Mouse (Mus musculus): ENCODE measurements around the gene Sgsm2.

Sgsm2 gene

DNA sequence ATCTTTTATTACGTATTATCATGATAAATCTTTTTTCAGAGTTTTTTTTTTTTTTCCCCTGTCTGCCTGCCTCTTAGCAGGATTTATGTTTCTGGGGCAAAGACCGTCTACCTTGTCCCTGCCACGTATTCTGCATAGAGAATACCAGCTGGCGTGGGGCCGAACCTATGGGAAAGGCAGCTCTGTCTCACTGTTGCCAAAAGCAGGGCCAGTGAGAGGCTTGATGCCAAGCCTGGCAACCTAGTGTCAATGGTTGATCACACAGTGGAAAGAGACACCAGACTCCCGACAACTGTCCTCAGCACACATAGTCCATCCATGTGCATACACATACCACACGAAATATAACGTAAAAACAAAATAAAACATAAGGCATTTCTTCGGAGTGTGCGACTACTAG lies 13.8 kb downstream of the Sgsm2 start:
- in situ Hi-C loops (cut with MboI, MseI), result loop anchor here (25.0 kb wide), 1 partner anchor 1004 kb away; no protein-coding TSS in a partner anchor

GRCm38 (mm10) chr11:74881979-74882378 lies 14.9 kb downstream of the Sgsm2 start:
- in situ Hi-C loops (cut with MboI, MseI), result loop anchor here (25.0 kb wide), 1 partner anchor 1005 kb away; no protein-coding TSS in a partner anchor

DNA sequence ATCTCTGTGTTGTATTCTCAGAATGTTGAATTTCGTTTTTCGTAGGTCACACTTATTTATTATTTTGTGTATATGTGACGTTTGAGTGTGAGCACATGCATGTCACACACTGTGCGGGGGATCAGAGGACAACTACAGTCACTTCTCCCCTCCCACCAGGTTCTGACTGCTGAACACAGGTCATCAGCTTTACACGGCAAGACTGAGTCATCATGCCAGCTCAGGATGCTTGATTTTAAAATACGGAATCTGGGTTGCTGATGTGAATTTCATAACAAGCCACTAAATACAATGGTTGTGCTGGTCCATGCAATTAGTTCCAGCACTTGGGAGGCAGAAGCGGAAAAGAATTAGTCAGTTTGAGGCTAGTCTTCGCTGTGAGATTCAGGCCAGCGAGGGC lies 15.9 kb downstream of the Sgsm2 start:
- in situ Hi-C loops (cut with MboI, MseI), result loop anchor here (25.0 kb wide), 1 partner anchor 1006 kb away; no protein-coding TSS in a partner anchor

DNA sequence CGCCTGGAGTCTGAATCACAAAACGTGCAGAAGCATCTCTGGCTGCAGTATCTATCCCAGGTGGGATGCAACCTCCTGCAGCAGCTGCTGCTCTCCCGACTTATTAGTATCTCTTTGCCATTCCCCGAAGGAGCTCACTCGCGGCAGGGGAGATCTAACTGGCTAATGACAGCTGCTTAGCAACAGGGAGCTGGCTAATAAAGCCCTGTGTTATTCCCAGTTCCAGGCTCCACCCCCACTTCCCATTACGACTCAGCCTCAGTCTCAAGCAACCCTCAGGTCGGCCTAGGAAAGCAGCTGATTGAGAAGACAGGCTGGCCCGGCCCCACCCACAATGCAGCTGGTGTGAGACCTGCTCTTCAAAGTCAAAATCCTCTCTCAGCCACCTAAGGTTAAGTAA lies 20.1 kb downstream of the Sgsm2 start:
- in situ Hi-C loops (cut with MboI, MseI), result loop anchor here (25.0 kb wide), 1 partner anchor 1010 kb away; no protein-coding TSS in a partner anchor

- in situ Hi-C loops (cut with MboI, MseI), result loop anchor here (25.0 kb wide), 1 partner anchor 1013 kb away; no protein-coding TSS in a partner anchor
Observed at GRCm38 (mm10) chr11:74874630-74875029, 22.2 kb downstream of the Sgsm2 start.

- in situ Hi-C loops (cut with MboI, MseI), result no loop called here
Observed at GRCm38 (mm10) chr11:74870991-74871622, 25.8 kb downstream of the Sgsm2 start.

DNA sequence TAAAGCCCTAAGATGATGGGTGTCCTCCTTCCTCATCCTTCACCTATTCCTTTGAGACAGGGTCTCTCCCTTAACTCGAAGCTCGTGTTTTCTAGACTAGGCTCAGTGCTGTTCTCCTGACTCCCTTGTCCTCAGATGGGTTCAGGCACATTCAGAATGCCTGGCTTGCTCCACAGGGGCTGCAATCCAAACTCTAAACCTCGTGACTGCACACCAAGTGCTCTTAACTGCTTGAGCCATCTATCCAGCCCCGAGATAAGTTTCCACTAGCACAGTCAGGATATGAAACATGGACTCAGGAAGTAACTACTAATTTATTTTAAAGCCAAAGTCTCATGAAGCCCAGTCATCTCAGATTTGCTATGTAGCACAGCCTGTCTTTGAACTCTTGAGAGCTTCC lies 26.3 kb downstream of the Sgsm2 start:
- in situ Hi-C loops (cut with MboI, MseI), result no loop called here

DNA sequence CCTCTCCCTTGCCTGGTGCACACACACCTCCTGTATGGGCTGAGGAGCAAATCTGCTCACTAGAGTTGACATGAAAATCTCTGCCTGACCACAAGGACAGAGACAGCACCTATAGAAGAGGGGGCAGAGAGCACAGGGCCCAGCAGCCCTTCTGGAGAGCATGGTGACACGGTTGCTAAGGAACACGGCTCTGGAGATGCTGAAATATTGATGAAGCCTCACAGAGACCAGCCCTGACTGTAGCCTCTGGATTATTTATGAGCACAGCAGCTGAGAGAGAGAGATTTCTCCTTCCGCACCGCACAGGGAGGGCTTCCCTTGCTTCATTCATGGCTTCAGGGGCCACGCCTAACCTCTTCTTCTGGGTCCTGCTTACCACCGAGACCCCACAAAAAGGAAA lies 27.3 kb downstream of the Sgsm2 start:
- in situ Hi-C loops (cut with MboI, MseI), result no loop called here

GRCm38 (mm10) chr11:74868046-74868760 lies 28.7 kb downstream of the Sgsm2 start:
- in situ Hi-C loops (cut with MboI, MseI), result no loop called here

- in situ Hi-C loops (cut with MboI, MseI), result no loop called here
Observed at GRCm38 (mm10) chr11:74867181-74867580, 29.7 kb downstream of the Sgsm2 start.

DNA sequence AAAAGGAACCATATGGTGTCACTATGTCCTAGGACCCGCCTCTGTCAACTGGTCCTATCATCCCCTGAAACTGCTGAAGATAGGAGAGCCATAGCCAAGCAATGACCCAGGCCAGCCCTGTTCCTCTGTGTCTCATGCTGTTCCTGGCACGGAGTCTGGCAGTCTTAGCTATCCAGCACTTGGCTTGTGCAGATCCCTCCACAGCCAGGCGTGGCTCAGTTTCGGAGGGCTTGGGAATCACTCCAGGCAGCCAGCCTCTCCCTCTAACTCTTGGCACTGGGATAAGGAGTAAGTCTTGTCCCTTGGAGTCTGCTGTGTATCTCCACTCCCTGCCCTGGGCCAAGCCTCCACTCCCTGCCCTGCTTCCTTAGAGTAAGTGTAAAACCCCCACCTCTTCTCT lies 30.2 kb downstream of the Sgsm2 start:
- in situ Hi-C loops (cut with MboI, MseI), result no loop called here

GRCm38 (mm10) chr11:74865252-74865651 lies 31.6 kb downstream of the Sgsm2 start:
- in situ Hi-C loops (cut with MboI, MseI), result no loop called here

- in situ Hi-C loops (cut with MboI, MseI), result no loop called here
Observed at GRCm38 (mm10) chr11:74864421-74864820, 32.4 kb downstream of the Sgsm2 start.

- in situ Hi-C loops (cut with MboI, MseI), result no loop called here
Observed at GRCm38 (mm10) chr11:74863471-74863870, 33.4 kb downstream of the Sgsm2 start.

DNA sequence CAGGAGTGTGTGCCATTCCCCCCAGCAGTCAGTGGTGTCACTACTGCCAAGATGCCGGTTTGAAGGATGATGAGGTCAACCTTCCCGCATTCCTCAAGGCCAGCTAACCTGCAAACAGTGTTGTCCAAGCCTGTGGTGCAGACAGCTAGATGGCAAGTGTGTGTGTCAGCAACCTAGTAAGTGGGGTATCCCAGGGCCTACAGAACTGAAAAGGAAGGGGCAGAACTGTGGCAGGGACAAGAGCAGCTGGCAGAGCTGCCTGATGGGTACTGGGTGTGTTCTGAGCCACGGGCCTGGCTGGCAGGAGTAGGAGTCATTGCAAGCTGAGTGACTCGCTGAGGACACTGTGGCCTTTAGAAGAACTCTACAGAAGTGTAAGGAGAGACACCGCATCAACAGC lies 34.7 kb downstream of the Sgsm2 start:
- in situ Hi-C loops (cut with MboI, MseI), result no loop called here

- in situ Hi-C loops (cut with MboI, MseI), result no loop called here
Observed at GRCm38 (mm10) chr11:74857756-74858155, 39.1 kb downstream of the Sgsm2 start.

GRCm38 (mm10) chr11:74850998-74851661 lies 45.7 kb downstream of the Sgsm2 start:
- in situ Hi-C loops (cut with MboI, MseI), result no loop called here

- in situ Hi-C loops (cut with MboI, MseI), result loop anchor here (25.0 kb wide), 1 partner anchor 1661 kb away; the partner anchor contains the start of genes Ctns, Emc6, Shpk and Tax1bp3
Observed at GRCm38 (mm10) chr11:74847919-74848521, 48.8 kb downstream of the Sgsm2 start.

GRCm38 (mm10) chr11:74845784-74846183 lies 51.1 kb downstream of the Sgsm2 start:
- in situ Hi-C loops (cut with MboI, MseI), result loop anchor here (25.0 kb wide), 1 partner anchor 1658 kb away; the partner anchor contains the start of genes Ctns, Emc6, Shpk and Tax1bp3

DNA sequence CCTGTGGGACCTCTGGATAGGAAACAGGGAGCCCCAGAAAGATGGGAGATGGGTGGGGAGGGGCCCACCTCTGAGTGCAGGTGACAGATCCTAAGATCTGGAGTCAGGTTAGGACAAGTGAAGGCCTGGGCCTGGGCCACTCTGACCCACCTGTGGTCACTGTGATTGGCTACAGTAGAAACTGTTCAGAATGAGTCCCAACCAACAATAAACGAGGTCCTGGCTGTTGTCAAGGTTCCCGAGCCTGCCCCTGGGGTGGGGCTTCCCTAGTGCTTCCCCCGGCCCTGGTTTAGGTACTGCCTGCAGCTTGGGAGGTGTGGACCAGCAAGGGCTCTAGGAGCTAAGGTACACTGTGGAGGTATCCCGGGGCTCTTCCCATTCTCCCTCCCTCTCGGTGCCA lies 53.1 kb downstream of the Sgsm2 start:
- in situ Hi-C loops (cut with MboI, MseI), result loop anchor here (25.0 kb wide), 1 partner anchor 1656 kb away; the partner anchor contains the start of genes Ctns, Emc6, Shpk and Tax1bp3

DNA sequence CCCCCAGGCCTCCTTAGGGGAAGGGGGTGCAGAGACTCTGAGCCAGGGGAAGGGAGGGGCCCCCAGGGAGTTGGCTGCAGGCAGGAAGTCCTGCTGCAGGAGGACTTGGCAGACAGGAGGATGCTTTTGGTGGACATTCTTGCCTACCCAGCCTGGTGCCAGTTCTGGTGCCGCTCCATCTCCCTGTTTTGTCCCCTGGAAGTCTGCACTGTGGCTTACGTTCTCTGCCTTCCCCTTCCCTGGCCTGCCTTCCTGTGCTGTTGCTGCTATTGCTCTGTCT lies 53.5 kb downstream of the Sgsm2 start:
- in situ Hi-C loops (cut with MboI, MseI), result loop anchor here (25.0 kb wide), 1 partner anchor 1656 kb away; the partner anchor contains the start of genes Ctns, Emc6, Shpk and Tax1bp3

Measured in T-helper 1 cell (primary cell).